Mouse (Mus musculus) c-Kit-negative CD71-positive TER-119-positive erythroid progenitor cells, embryonic 14.5 days (primary cell): ENCODE results near the gene Hdac5.

Experiments used
- DNase-seq: peaks from one replicate; pipeline ENCODE4 v3.0.0-alpha.2; 2013; ENCODE audit warnings: low read depth, low spot score

Gene Hdac5

DNA sequence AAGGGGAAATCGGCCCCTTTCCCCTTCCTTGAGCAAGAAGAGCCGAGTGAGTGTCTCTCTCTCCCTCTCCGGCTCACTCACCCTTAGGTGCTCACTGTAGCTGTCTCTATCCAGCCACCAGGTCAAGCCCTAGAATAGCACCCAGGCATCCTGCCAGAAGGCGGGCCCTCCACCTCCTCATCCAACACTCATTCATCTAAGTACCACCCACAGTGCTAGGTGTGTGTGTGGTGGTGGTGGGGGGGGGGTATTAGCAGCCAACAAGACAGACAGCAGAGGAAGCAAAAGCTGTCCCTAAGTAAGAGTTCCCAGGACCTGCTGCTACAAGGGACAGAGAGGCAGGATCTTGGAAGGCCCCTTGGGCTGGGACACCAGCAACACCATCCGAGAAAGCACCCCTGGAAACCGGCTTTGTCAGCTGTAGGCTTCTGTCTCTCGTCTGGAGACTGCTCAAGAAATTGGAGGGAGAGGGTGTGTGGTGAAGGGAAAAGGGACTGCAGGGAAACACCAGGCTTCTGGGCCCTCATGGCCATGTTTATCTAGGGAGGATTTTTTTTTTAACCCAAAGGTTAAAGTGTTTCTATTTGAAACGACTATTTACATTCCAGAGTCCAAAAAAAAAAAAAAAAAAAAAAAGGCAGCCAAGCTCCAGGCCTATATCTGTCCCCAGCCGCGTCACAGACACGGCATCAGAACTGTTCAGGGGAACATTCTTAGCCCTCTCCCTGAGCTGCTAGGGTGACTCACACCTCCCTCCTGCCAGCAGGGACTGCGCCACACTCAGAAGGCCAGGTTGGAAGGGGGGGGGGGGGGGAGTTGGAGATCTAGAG lies 13.7 kb downstream of the Hdac5 start:
- no peak for DNase-seq

DNA sequence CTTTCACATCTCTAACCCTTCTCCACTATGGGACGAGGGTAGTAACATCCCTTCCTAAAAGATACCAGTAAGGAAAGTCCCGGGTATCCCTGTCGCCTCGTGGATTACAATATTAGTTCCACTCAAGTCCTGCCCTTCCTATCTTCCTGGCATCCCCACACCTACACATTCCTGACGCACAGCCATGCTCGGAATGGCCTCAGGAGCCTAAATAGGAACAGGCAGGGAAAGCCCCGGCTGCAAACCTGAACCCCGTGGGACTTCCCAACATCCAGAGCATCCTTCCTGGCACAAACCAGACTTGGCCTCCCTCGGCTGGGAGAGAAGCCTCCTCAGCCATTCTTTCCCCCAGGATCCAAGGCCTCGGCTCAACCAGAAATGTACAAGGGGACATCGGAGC lies 14.5 kb downstream of the Hdac5 start:
- no peak for DNase-seq

DNA sequence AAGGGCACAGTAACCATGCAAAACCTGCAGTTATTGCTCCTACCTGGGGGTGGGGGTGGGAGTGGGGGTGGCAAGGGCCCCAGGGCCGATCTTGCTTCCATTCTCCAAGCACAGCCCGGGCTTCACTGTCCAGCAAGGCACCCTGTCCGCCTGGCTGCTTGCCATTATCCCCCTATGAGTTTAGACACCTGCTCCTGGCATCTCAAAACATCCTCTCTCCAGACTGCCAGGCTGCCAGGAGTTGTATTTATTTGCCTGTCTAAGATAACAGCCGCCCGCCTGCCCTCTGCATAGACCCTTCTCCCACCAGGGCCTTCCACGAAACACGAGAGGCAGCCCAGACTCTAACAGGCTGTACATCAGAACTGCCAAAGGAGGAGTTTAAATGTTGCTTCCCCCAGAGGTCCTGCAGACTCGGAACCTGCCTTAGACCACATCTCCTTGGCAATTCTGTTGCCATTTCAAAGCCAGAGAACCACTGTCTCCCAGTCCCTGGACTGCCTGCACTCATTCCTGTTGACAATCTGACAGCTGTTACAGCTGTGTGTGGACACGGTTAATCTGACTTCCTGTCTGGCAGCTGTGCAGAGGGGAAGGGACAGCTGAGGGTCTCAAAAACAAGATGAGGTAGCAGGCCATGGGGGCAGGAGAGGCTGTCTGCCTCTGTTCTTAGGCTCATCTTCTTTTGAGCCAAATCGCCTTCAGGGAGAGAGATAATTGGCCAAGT lies 15.4 kb downstream of the Hdac5 start:
- DNase-seq: no peak

DNA sequence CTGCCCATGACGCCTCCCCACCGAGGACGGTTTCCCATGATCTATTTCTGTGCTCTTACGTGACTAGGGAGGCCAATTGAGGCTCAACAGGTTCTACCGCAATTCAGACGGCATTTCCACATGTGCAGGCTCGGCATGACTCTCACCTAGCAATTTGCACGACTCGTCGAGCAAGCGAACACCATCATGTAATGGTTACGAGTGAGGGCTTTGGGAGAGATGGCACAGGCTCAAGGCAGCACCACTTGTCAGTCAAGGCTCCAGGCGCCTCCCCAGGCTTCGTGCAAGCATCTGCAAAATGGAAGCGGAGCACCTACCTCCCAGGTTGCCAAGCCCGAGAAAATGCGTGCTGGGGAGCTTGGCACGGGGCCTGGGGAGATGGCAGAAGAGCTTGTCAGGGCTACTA lies 18.0 kb downstream of the Hdac5 start:
- no peak for DNase-seq

DNA sequence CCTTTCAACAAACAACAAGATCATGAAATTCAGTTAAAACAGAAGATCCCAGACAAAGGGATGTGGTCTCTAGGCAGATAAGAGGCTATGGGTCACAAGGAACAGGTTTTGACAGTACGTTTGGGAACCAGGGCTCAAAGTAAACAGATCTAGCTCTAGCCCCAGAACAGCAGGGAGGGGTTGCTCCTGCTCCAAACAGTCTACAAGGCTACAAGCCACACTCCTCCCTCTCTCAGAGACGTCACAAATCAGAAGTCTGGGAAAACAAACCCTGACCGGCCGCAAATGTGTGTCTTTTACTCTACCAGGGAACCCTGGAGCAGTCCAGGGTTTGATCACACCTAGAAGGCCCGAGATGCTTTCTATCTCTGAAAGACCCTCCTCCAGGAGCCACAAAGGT lies 19.0 kb downstream of the Hdac5 start:
- DNase-seq: no peak

DNA sequence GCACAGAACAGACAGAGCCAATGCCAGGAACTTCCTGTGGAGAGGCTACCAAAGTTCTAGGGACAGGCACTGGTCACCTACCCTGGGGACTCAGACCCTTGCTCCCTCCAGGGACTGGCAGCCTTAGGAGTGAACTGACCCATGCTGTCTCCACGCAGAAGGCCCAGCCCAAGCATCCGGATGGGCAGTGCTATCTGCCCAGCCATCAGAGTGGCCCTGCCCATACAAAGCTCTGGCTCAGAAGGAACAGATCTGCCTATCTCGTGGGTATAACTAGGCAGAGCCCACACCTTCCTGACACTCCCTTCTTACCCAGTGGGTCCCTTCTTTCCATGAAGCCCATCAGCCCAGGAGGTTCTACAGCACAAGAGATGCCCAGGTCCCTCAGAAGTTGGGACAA lies 19.8 kb downstream of the Hdac5 start:
- no peak for DNase-seq

DNA sequence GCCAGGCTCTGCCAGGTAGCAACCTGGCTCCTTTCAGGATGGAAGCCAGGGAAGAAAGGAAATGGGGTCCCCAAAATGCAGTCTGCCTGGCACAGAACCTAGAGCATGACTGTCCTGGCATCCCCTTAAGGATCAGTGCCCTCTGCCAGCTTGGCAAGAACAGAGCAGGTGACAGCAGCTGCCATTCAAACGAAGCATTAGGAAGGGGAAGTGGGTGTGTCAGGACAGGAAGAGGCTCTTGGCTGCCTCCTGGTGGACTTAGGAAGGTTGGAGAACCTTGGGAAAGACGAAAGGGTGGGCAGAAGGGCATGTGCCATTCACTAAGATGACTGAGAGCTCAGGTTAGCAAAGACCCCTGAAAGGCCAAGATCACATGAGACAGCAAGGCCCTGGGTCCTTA lies 20.2 kb downstream of the Hdac5 start:
- DNase-seq: no peak

DNA sequence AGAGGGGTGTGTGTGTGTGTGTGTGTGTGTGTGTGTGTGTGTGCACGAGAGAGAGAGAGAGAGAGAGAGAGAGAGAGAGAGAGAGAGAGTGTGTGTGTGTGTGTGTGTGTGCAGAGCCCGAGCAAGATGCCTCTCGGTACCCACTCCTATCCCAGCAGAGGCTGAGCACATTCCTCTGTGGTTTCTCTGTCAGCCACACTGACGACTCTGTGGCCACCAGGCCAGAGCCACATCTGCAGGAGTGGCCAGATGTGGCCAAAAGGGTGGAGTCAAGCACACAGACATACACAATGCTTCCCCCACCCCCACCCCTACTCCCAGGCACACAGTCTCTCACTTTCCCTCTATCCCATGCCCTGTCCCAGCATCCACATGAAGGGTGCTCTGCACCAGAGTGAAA lies 21.1 kb downstream of the Hdac5 start:
- DNase-seq: no peak

DNA sequence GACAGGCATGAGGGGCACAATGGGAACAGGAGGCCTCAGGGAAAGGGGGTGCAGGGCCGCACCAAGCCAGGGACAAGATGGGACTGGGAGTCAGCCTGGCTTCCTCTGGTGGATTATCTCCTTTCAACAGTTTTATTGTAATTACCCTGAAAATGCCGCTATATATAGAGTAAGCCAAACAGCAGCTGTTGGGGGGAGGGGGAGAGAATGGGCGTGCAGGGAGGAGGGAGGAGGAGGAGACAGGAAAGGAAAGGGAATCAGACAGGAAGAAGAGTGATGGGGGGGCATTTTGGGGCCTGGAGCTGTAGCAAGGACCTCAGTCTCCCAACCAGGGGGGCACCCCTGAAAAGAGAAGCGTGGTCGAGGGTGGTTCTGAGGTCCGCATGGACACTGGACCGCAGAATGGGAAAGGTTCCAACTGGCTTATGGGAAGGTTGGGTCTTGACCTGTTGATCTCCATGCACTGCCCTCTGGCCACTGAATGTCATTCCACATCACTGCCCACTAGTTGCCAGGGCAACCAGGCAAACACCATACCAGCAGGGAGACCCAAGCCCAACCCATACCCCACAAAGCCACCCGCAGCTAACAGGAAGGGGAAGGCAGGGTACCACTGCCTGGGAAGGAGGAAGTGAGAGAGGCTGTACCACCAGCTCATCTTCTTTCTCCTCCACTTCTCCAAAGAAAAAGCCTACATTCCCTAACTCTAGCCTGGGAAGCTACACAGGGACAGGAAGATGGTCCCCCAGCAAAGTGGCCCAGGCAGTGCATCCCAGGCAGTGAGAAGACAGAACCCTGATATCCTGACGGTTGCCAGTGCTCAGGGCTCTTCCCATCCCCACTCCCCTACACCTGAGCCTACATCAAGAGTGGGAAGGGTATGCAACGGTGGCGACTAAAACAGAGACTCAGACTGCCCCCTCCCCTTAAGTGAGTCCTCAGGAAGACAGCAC lies 21.9 kb downstream of the Hdac5 start:
- DNase-seq: no peak

DNA sequence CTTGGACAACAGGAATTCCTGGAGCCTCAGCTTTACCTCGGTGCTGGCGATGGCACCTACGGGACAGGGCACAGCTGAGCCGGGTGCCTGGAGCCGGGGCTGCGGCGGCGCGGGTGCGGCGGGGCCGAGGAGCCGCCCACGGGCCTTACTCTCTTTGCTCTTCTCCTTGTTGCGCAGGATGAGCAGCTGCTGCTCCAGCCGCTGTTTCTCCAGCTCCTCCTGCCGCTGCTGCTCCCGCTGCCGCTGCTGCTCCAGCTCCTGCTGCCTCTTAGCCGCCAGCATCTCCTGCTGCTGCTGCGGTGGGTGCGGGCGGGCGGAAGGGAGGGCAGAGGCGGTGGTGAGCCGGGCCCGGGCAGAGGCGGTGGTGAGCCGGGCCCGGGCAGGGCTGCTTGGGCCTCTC lies 23.5 kb downstream of the Hdac5 start:
- DNase-seq: no peak

DNA sequence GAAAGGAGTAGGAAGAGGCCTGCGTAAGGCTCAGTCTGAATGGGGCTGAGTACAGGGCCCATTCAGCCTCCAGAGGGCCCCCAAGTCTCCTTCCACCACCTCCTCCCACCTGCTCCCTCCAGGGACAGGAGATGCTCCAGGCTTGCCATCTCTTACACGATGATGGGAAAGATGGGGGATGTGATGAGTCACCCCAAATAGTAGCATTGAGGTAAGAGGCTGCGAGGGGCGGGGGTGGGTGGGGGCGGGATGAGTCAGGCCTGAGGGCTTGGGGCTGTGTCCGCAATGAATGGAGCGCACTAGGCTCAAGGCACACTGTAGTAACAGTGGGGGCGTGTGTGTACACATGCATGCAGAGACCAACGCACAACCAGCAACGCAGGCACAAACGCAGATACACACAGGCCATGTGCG lies 28.6 kb downstream of the Hdac5 start:
- no peak for DNase-seq

DNA sequence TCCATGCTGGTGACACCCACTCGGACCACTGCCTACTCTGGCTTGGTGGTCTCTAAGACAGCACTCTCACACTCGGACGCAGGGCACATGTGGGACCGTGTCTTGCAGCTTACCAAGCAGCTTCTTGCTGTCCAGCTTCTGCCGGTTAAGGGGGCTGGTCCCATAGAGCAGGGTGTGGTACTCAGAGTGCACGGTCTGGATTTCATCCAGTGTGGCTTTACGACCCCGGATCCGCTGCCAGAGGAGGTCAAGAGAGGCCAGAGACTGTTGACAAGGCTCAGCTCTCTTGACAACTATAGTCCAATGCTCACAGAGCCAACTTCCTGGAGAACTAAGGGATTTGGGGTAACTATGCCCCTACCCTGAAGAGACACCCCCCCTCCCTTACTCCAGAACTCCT lies 30.1 kb downstream of the Hdac5 start:
- DNase-seq: no peak

DNA sequence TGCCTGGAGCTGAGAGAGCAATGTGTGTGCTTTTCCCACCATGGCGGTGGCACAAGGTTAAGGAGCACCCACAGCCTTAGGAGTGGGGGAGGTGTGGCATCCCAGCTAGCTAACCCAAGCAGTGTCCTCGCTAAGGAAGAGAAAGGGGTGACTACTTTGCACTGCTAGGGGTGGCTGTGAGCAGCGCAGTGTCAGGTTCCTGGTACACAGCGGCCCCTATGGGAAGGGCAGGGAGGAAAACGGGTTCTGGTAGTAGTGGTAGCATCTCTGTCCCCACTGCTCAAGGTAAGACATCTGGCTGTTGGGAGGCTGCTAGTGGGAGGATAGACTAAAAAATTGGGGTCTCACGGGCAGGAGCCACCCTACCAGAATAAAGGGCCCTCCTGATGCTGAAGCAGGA lies 31.7 kb downstream of the Hdac5 start:
- DNase-seq: no peak

DNA sequence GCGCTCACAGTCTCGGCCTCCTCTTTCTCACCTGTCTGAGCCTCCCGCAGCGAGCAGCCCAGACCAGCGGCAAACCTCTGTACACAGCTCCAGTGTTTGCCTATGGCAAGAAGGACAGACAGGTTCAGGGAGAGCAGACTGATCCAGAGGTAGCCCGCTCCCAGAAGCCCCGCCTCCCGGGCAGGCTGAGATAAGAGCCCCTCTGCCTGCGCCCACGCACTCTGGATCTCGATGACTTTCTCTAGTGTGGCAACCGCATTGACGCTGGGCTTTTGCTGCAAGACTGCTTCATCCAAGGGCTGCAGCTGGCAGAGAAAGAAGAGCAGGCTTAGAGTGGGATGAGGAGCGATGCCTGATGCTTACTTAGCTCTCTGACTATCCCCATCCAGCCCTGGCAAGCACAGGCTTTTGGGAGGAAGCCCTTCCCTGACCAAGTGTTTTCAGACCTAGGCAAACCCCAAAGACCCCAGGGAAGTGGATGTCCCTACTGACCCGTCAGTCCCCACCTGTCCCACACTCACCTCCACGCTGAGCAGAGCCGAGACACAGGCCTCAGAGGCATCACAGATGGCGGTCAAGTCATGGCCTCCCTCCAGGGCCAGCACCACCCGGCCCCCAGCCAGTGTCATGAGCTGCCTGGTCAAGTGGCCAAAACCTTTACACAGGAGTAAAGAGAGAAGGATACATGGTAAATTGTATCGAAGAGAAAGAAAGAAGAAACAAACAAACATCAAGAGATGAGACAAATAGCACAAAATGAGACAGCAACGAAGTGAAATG lies 33.8 kb downstream of the Hdac5 start:
- DNase-seq: no peak

DNA sequence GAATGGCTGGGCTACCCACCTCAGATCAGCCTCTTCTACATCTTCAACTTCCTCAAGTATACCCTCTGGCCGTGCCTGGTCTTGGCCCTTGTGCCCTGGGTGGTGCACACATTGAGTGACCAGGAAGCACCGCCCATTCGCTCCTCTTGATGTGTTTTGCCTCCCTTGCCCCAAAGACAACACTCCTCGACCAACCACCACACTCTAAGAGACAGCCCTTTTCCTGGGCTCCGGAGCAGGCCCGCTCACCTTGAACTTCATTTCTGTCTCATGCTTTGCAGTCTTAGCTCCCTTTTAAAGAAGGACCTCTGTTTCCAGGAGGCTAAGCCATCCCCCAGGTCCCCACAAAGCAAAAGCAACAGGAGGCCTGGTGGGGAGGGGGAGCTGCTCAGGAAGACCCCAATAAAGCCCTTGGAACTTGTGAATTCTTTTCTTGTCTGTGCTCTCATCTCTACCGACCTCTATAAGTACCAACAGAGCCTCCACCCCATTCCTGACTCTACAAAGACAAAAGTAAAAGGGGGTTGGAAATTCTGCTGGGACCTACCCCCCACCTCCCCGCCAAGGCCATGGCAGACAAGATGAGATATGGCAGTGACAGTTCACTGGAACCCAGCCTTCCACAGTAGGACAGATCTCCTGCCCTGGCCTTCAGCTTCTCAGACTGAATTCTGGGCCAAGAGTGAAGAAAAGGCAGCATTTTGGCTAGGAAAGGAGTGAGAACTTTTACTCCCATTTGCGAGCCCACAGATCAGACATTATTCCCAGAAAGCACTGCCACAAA lies 36.1 kb downstream of the Hdac5 start:
- no peak for DNase-seq

DNA sequence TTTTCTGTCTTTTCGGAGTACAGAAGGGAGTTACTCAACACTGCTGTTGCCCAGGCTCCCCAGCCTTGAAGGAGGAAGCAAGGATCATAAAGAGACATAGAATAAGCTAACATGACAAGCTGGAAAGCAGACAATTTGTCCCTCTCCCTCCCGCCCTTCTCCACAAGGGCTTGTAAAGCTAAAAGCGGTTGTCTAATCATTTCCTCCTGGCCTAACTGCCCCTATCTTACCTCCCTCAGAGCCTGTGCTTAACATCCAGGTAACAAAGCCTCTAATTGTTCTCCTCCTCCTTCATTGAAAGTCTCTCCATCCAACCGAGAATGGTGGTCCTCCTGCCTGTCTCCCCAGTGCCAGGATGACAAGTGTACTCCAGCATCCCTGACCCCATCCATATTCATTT lies 39.1 kb downstream of the Hdac5 start:
- DNase-seq: no peak

DNA sequence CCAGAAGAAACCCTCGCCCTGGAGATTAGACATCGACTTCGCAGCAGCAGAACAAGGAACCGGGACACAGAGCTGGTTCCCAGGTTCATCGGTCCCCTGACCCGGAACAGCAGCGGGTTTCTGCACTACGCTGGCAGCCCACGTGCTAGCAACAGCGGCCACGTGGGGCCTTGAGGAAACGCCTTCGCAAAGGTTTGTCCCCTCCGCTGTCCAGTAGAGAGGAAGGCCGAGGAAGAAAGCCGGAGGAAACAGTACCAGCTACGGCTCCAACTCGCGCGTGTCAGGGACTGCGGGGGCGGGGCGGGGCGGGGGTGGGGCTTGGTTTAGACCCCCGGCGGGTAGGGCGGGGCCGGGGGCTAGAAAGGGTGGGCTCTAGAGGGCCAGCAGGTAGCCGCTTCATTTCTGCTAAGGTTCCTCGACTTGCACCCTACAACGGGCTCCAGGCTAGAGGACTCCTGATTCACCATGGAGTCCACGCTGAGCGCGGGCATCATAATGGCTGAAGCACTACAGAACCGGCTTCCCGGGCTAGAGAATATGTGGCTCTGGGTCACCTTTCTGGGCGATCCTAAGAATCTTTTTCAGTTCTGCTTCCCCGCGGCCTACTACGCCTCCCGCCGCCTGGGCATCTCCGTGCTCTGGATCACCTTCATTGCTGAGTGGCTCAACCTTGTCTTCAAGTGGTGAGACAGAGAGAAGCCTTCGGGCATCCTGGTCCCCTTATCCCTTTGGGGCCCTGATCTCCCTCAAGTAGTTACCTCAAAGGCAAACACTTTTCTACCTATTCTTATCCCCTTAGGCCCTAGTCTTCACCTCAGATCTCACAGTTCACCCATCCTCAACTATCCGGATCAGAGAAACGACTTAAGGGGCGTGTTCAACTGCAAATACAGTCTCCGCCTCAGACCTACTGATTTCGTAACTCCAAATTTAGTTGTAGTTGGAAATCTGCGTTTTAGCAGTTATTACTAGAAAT lies 40.2 kb downstream of the Hdac5 start, which contains the start of gene G6pc3:
Gene G6pc3, plus strand, starts transcription at position 160 of the 976 bp plus-strand sequence.
- peak; percentile 22 for DNase-seq

DNA sequence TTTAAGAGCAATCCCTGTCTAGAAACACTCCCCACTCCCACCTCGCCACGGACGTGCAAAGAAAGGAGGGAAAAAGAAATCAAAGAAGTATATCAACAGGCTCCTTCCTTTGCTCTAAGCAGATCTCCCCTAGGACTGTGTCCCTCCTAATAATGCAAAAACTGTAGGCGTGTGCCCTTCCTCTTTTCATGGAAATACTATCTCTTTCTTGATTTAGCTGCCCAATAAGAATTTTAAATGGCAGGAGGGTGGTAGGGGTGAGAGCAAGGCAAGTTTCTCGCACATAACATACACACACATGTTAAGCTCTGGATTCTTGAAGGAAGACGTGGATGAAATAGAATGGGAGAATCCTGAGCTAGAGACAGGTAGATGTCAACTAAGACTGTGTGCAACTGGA lies 41.0 kb downstream of the Hdac5 start:
- no peak for DNase-seq

DNA sequence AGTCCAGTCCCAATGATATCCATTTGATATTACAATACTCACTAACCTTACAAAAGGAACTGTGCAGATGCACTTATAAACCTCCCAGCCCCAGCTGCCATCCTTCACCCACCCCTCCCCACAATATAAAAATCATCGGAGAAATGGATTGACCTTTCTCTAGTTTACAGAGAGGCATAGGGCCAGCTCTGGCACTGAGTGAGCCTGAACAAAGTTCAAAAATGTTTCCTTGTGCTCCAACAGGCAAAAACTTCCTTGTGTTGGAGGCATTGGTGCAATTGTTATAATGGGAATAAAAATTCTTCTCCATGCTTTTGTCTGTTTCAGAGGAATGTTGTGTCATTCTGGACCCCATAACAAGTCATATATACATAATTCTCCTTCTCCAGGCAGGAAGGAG lies 43.7 kb downstream of the Hdac5 start:
- no peak for DNase-seq
